Mouse (Mus musculus) v-Abl transformed pro-B cells (cell line): ENCODE measurements around the gene Cdh18.
"Not testable (repeated sequence)": the region's sequence is repeated elsewhere in the genome, so short reads cannot be mapped to it uniquely, and the experiment has no call there.

Source experiments
- in situ Hi-C, 2 experiments: fragments of 400-800 bp; cut with MboI; formaldehyde crosslinking; loops; one replicate each; pipeline ENCODE4 v1.15.1; 2025; ENCODE audit not compliant: unreplicated experiment in 2 of 2

Cdh18 gene

DNA sequence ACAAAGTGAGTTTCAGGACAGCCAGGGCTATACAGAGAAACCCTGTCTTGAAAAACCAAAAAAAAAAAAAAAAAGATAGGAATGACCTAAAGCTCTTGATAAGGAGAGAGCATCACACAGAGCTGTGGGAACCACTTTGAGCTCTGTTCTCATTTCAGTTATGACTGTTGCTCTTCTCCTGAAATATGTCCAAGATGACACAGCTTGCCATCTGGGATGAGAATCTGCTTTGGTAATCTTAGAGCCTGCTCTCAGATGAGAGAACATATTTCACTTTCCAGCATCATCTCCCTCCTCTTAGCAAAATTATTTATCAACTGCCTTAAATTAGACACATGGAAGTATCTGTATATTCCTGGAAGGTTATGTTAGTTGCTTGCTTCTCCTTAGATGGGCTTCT is 365.6 kb downstream of the Cdh18 start:
- in situ Hi-C loops, result no loop called here

DNA sequence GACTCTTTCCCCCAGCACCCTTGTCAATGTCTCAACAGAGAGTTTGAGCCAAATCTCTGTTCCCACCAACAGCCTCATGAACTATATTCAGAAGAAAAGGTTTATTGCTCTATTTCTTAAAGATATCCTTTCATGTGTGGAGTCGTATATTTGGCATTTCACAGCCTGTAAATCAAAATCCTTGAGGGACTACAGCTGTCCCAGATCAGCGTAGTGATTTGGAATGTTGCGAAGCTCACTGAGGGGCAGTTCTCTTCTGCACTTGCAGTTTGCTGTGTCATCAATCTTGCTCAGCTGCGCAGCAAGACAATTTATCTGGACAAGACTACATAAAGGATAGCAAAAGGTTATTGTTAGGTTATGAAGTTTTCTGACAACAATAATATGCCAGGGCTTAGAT is 385.5 kb downstream of the Cdh18 start:
- in situ Hi-C loops, result no loop called here

DNA sequence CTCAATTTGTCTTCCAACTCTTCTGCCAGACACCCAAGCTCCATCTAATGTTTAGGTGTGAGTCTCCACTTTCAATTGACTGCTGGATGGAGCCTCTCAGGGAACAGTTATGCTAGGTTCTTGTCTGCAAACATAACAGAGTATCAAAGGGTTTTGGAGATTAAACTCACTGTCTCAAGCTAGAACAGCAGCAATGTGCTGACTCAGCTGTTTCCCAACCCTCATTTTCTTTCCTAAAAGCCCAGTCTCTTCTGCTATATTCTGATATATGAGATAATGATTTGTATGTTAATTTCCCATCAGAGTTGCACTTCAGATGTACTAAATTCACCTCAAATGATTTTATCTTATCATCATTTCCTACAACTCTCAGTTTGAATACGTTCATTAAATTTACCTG is 398.4 kb downstream of the Cdh18 start:
- in situ Hi-C loops, result no loop called here

DNA sequence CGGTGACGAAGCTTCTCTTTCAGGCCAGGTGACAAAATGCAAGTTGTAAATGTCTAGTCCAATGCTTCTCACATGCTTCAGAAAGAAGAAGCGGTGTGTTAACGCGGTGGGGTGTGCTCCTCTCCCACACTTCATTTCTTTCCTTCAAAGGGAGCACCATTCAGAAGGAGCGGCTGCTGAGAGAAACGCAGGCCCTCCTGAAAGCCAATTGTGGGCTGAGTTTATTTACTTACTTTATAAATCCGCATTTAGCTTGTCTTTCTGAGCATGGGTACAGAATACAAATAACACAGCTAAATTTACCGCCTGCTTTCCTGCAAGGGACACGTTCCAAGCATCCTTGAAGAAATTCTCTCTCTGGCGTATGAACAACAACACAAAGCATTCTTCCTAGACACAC is 420.6 kb downstream of the Cdh18 start:
- in situ Hi-C loops, result no loop called here

DNA sequence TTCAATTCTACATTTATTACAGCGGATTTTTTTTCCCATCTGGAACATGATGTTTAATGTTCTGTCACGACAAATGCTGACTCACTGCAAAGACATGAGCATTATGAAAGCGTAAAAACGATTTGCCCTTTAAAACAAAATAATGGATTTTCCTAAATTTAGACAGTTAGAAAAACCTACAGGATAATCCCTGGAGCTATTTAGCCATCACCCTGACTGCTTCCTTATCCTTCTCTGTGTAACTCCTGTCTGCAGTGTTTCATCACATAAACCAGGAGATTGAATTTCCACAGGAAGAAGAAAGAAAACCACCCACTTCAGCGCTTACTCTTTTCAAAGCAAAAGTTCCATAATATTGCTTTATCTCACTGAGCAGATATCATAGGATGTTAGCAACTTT is 431.3 kb downstream of the Cdh18 start:
- in situ Hi-C loops, result no loop called here

DNA sequence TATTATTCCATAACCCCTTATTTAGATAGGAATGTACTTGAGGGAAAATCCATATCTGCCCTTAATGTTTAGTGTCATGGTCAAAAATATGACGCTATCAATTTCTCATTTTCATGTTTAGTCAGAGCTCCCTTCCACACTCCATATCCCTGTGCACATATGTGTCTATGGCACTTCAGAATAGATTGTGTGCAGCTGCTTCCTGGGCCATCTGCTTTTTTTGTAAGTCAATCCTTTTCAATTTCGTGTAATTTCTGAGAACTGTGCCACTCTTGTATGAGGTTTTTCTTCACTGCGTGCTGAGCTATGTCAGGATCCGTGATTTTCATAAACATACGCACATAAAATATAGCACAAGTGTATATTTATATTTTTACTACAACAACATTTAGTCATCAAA is 435.8 kb downstream of the Cdh18 start:
- in situ Hi-C loops, result no loop called here

DNA sequence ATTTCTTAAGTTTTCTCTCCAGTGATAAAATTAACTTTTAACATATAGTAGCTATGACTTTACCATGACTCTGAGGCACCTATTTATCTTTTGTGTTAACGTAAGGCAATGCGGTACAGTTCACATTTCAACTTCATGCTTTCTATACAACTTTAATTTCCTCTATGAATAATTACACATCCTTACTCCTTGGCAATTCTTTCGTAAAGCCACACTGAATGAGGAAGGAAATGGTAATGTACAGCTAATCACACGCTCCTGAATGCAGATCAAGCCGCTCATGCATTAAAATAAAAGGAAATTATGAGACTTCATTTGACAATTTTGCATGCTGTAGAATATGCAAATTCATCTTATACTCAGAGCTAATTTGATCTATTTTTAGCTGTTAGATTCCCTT is 467.9 kb downstream of the Cdh18 start:
- in situ Hi-C loops, result no loop called here

DNA sequence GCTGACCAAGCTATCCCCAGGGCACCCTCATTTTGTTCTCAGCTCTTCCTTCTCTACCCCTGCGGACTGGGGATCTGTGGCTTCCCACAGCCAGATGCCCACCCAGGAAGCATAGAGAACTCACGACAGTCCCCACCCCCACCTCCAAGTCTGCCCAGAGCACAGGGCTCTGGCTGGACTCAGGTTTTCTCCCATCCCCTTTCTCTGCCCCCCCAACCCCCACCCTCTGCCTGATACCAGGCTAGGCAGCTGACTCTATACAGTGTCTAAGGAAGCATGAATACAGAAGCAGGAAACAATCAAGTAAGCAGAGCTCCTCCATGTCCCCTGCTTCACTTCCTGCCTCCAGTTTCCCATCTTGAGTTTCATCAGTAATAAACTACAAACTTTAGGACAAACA is 472.3 kb downstream of the Cdh18 start:
- in situ Hi-C loops, result no loop called here

DNA sequence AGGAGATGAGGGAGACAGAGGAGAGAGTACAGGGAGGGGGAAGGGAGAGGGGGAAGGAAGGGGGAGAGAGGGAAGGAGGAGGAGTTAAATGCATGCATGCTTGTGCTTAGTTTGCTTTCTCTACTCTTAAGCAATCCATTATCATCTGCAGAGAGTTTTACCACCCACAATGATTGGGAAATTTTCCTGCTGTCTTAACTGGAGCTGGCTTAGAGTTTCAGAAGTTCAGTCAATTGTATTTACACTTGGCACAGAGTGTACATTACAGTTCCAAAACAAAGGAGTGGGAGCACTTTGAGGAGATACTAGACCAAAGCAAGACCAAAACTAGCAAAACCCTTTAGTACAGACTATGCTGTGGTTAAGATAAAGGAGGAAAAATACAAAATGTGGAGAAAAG is 473.8 kb downstream of the Cdh18 start:
- in situ Hi-C loops, result no loop called here

DNA sequence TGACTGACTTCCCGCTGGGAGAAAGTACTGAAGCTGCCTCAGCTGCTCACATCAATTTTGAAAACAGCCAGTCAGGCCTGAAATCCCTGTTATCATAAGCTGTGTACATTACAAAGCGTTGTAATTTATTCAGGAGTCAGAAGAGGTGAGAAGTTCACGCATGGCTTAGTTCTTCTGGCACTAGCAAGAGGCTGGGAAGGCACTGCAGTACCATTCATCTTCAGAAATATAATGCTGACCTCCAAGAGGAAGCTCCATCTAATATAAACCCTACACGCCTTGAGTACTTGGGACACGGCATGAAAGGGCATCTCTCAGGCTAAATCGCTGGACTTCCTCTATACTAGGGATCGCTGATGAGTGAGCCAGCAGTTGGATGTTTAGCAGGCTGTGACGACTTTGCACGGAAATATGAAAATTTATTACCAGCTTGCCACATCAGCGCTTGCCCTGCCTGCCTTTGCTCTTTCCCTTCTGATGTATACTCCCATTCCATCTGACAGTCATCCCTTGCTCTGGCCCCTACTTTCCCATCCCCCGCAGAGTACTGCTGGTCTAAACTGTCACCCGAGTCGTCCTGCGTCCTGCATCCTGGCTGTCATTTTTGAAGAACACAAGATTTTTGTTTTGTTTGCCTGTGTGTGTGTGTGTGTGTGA is 486.9 kb downstream of the Cdh18 start:
- in situ Hi-C loops, result no loop called here

DNA sequence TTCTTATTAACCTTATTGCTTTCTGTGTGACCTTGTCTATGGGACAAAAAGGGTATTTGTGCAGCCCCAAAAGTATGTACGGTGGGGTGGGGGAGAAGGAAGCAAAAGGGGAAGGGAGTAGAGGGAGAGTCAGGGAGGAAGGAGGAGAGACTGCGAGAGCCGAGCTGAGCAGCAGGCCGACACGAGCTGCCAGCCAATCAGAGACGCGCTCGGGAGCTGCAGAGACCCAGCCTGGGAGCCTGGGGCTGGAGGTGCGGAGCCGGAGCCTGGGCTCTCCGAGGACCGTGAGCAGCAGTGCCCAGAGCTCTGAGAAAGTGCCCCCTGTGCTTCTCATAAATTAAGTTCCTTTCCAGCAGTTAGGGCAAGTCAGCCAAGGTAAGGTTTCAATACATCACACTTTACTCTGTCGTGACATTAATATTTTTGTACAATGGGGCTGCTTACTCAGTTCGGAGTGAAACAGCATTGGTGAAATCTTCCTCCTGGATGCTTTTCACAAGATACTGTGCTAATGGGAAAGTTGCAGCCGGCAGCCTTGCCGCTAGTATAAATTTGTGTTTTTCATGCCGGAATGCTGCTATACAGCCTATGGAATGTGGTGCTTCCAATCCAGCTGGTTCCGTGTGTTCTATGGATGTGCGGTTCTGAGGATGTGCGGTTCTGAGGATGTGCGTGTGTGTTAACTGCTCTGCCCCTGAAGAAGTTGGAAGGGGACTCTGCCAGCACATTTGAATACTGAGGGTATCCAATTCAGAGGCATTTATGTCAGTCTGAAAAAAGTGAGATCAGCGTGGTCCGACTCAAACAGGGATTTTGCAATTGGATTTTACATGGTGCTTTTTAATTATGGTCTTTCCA is 487.6 kb downstream of the Cdh18 start:
- in situ Hi-C loops, result no loop called here

DNA sequence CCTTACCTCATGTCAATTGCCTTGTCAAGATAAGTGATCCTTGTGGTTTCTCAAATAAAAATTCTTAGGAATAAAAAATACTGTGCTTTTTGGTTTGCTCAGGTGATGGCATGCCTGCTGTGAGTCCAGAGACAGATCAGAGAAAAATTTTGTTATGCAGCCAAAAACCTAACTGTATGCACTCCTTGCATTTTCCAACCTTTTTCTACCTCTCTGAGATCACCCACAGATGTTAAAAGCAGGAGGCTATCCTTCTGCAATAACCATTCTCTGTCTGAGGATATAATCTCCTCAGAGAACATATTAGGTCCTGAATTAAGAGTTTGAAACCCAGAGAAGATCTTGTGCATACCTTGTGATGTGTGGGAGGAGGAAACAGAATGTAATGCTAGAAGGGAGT is 488.7 kb downstream of the Cdh18 start:
- in situ Hi-C loops, result no loop called here

DNA sequence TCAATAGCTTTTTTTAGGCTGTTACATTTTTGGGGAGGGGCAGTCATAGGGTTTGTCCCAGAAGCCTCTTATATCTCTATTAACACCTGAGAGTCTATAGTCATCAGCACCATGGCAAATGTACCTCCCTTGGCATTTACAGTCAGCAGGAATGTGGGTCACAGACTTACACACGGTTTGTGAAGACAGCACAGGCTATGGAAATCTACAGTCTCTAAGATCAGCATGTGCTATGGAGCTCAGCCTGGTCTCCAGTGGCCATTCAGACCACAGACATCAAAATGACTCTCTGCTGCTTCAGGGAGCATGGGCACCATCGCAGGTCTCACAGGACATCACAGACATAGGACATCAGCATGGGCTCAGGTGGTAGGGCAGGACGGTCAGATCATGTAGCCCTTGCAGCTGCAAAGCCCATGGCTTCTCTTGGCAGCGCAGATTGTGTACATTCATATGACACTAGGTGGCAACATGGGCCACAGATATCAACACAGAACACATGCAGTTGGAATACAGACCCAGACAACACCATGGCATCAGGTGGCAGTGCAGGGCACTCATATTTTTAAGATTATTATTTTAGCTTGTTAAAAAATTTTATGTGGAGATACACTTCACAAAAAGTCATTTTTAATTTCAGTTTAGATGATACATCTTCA is 497.4 kb downstream of the Cdh18 start:
- in situ Hi-C loops, result no loop called here

DNA sequence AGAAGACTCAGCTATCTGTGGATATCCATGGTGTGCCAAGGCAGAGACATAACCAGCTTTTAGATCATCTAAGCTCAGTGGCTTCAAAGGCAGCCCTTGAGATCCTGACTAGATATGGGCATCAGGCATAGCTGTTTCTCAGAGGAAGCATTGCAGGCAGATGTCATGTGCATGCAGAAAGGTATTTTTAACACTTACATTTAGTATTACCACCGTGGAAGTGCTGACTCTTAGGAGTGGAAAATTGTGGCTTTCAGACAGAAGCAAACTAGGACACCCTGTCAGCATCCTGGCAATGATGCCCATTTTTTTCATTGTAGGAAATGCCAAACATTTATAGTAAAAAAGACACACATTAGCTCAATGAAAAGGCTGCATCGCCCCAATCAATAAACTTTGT is 503.2 kb downstream of the Cdh18 start:
- in situ Hi-C loops, result no loop called here

DNA sequence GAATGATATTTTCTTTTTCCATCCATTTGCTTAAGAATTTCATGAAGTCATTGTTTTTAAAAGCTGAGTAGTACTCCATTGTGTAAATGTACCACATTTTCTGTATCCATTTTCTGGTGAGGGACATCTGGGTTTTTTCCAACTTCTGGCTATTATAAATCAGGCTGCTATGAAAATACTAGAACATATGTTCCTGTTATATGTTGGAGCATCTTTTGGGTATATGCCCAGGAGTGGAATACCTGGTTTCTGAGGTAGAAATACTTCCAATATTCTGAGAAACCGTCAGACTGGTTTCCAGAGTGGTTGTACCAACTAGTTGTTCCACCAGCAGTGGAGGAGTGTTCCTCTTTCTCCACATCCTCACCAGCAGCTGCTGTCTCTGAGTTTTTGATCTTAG is 536.5 kb downstream of the Cdh18 start:
- in situ Hi-C loops, result not testable (repeated sequence)

DNA sequence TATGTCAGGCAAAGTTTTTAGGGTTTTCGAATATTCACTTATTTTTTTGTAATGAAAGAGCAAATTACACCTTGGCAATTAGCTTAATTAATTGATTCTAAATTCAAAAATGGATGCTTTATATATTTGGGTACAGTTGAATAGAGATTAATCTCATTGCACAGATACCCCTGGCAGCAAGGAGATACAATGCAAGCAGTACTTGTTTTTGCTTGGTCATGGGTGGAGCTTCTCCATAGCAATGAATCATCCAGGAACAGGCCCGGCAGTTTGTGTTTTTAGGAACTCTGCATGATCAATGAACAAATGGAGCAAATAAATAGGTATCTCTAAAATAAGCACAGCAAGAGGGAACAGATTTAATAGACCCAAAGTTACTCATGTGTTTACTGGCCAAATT is 538.7 kb downstream of the Cdh18 start:
- in situ Hi-C loops, result no loop called here

DNA sequence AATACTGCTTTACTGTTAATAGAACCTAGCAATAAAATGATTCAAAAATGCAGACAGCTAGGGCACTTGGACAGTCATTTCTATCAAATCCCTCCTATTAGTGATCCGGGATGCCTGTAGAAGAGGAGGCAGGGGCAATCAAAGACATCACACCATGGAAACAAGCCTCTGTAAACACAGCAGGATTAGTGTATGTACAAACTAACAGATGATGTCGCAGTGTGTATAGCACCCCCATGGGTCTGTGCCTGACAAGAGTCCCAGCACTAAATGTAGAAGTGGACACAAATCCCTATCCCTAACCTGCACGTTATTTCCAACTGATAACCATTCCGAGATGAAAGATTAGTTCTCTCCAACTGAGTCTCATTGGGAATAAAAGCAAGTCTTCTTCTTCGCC is 547.8 kb downstream of the Cdh18 start:
- in situ Hi-C loops, result no loop called here

DNA sequence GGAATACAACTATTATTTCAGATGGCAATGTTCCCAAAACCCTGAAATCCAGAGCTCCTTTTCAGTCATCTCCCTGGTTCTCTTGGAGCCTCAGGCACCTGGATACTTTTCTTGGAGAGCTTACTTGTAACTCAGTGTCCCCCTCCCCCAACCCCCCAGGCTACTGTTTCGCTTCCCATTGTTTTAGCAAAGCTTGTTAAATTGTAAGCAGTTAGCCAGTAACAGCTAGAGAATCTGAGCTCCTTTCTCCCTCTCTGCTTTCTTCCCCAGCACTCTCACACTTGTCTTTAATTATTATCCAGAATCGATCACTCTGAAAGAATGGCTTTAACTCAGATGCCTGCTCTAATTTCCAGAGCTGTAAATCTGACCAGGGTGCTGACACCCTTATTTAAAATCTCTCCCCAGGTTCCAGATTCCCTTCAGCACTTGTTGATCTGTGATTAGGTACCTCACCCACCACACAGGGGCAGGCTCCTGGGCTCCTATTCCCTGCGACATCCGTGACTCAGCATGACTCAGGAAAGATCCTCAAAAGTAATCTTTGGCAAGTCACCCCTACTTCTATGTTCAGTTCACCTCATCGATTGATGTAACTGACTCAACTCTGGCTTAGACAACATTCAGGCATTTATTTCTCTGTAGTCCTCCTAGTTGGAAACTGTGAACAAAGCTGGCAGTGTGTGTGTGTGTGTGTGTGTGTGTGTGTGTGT is 556.0 kb downstream of the Cdh18 start:
- in situ Hi-C loops, result no loop called here

DNA sequence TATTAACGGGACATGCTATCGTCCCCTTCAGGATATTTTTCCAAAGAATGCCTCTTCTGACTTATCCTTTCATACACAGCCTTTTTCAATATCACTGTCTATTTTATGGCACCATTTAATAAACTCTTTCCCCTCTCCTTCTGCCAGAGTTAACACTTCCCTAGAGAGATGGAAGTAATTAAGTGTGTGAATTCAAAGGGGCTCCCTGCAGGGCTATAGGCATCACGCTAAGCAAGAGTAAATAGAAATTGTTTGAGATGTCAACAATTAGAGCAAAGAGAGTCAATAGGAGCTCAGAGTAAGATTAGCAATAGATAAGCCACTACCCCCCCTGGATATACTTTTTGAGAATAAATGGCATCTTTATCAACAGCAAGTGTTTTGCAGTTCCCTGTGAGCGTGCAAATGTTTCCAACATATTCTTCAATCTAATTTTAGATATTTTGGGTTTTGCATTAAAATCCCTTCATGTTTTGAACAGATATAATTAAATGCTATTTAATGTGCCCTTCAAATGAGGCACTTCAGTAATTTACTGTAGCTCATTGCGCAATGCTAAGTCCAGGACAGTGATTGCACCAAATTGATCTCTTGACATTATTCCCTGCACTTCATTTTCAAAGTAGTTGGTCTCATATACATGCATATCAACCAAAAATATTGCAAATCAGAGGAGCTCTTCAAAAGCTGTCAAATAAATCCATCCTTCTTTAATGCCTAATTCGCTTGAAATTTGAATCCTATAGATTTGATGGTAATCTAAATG is 586.3 kb downstream of the Cdh18 start:
- in situ Hi-C loops, result no loop called here

DNA sequence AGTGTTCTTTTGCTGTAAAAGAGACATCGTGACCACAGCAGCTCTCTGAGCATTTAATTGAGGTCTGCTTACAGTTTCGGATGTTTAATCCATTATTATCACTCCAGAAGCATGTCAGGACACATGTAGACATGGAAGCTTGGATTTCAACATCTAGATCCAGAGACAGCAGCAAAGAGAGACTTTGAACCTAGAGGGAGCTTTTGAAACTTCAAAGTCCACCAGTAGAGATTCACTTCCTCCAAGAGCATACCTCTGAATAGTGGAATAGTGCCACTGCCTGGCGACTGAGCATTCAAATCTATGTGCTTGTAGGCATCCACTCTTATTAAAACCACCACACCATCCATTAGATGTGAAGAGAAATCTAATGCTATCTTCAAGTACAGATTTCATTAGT is 588.1 kb downstream of the Cdh18 start:
- in situ Hi-C loops, result no loop called here
